Mouse (Mus musculus) mouse trophoblast stem cell (cell line): ENCODE results near the gene Arf1.
"Not testable (repeated sequence)": the region's sequence is repeated elsewhere in the genome, so short reads cannot be mapped to it uniquely, and the experiment has no call there.

Experiments
- in situ Hi-C, 2 experiments: fragments of 300-500 bp; cut with MseI, MboI; formaldehyde crosslinking; loops; 2 replicates in 1 of 2; 3 replicates in 1 of 2; pipeline ENCODE4 v1.15.1; 2025

Arf1 gene

DNA sequence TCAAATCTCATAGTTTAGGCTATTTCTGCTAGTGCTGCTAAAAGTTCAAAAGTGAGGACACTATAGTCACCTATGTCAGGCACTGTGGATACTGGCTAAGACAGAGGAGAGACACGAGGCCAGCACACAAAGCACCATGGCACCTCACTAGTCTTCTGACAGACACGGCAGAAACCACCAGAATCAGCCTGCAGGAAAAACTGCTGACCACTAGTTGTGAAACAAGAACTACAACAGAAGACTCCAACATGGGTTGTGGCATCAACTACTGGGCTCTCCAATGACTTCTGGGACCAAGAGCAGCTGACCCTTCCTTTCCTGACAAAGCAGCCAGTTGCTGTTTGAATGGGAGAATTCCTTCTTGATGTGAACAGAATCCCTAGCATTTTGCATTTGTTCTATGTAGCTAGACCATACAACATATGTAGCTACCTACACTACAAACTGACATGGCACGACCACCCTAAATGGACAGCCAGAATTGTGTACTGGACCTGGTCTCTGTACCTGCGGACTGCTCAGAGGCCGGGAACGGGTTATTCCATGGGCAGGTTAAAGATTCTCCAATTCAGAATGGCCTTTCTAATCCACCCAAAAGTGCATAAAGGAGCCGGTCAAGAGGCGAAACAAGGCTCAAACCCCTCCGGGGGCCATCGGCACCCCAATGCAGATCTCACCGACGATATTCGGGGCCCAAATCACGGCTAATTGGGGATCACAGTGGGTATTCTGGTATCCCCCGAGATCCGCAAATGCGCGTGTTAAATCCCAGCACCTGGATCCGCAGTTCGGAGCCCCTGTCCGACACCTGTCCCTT, 1.1 kb downstream of the Arf1 start:
- in situ Hi-C loops = no loop called here

DNA sequence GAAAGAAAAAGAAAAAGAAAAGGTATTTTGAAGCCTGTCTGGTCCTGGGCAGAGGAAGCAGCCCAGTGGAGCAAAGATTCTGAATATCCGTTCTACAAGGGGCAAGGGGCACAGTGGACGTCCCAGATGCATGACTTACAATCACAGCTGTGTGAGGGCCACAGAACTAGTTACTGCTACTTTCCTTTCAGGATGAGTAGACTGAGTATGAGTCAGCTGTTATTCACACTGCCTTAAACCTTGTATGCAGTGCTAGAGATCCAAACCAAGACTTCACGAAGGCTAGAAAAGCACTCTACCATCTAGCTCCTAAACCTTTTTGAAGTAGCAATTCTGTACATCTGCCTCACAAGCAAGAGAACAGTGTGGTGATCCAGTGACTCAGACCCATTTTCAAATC, 1.8 kb downstream of the Arf1 start:
- in situ Hi-C loops = no loop called here

DNA sequence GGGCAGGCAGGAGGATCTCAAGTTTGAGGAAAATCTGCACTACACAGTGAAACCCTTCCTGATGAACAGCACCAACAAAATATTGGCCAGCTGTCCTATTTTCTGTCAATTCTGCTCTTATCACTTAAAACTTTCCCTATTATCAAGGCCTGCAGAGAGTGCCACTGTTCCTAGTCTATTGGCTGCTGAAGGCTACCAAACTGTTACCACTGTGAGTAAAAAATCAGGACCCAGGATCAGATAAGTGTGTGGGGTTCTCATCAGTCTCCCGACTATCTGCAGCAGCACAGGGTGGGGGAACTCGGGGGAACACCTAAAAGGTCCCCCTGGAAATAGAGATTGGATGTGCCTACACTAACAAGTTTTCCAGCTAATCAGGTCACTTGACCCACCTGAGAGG, 2.9 kb downstream of the Arf1 start:
- in situ Hi-C loops = no loop called here

DNA sequence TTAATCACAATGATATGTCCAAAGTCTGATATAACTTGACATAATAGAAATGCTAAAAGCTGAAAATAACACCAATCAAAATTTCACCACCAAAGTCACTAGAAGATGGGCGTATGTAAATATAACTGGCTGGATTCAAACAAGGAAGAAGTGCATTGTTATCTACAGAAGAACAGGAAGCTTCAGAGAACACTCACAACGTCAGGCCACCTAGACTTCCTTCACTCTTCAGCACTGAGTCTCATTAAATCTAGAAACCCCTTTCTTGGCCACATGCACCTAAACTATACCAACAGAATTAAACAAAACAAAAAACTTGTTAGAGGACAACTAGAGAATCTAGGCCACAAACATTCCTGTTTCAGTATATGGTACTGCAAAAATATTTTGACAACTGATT, 3.6 kb downstream of the Arf1 start:
- in situ Hi-C loops = no loop called here

DNA sequence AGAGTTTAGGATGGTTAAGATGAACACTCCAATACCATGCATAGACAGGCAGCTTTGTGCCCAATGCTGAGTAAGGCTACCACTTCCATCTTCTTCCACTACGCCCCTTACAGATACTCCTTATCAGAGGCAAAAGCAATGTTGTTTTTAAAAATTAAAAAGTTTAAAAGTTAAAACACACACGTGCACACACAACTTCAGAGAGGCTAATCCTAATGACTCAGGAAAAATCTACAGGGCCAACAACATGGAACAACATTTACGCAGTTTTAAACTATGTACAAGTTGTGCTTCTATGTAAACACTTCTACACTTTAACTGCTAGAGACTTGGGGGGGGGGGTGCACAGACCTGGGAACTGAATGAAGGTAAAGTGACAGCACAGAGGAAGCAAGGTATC, 4.0 kb downstream of the Arf1 start:
- in situ Hi-C loops = no loop called here

DNA sequence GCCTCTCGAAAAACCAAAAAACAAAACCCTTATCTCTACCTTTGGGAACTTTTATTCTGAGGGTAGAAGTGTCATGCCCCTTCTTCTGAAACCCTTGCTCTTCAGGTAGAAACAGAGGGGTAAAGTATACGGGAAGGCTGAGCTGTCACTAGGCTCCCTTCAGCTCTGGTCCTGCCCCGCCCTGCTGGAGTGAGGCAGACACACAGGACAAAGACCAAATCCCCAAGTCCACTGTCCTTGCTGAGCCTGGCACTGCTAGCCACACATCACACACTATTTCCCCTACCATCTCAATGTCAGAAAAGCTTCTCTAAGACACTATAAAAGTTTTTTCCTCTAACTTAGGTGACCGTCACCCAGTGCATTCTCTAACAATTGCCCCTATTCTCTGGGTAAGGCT, 5.8 kb downstream of the Arf1 start:
- in situ Hi-C loops = no loop called here

DNA sequence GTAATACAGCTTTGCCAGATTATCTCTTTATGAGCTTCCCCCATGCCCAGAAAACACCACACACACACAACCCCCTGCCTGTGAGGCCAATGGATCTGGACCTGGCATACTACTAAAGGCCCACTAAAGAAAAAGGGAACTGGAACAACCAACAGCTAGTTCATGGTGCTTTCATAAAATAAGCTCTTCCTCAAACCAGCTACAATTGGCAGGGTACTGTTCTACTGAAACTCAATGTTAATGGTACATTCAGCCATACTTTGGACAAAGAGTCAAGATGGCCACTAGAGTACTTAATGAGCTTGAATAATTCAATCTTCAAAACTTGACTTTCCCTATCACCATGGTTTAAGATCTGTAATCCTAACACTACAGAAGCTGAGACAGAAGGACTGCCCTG, 6.5 kb downstream of the Arf1 start:
- in situ Hi-C loops = no loop called here

DNA sequence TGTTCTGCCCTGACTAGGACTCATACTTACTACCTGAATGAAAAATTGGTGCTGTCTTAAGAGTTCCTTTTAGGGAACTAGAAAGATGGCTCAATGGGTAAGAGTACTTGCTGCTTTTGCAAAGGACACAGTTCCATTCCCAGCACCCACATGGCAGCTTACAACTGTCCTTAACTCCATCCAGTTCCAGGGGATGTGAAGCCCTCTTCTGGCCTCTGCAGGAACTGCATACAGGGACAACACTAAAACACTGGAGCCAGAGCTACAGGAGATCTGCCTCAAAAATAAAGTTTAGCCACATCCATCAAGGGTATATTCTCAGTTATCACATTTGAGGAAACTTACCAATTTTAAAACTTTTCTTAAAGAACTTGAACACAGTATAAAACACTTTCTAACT, 9.0 kb downstream of the Arf1 start:
- in situ Hi-C loops = no loop called here

DNA sequence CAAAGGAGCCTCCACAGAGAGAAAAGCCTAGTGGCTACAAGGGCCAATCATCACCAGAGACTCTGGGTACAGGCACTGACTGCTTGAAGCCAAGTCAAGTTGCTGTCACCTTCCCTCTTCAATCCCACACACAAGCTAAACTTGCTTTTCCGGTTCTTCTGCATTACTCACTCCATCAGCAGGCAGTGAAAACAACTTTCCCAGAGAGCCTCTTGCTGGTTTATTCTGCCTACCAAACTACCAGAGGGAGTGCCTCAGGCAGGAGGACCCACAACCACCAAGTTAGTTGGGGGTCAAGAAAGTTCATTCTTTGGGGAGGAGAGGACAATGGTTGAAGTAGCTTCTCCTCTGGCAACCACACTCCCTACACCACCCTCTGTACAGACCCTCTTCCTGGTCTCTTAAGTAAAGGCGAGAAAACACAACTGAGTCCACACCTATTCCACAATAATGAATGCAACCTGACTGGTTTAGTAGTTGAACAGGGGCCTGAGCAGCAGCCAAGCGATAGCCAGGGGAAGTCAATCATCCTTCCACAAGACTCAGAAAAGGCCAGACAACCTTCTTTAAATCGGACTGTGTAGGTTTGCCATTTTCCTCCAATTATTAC, 9.6 kb downstream of the Arf1 start:
- in situ Hi-C loops = no loop called here

DNA sequence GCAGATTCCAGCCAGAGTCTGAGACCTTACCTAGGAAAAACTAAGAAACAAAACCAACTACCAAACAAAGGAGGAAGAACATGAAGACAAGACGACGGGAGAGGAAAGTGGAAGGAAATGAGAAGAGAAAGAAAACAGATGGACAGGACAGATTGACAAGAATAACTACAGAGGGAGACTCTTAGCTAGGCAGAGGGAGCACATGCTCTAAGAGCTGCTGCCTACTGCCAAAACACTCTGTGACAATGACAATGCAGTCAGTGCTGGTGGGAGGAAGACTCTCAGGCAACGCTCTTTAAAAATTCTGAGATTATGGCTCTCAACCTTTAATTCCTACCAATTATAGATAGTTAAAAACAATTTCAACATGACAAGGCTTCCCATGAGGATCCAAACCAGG, 11.1 kb downstream of the Arf1 start:
- in situ Hi-C loops = no loop called here

DNA sequence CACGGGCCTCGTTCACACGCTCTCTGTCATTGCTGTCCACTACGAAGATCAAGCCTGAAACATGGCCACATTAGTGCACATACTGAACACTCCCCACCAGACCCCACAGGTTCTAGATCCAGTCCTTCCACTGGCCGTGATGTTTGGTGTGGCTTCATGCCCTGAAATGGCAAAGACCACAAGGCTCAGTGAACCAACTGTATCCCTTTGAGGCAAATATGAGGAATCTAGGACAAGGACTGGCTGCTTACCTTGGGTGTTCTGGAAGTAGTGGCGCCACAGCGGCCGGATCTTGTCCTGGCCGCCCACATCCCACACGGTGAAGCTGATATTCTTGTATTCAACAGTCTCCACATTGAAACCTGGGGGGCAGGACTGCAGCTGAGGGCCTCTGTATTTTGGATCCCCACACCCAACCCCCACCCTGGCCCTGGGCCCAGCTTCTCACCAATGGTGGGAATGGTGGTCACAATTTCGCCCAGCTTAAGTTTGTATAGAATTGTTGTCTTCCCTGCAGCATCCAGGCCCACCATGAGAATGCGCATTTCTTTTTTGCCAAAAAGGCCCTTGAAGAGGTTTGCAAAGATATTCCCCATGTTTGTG, 15.1 kb downstream of the Arf1 start:
- in situ Hi-C loops = no loop called here

DNA sequence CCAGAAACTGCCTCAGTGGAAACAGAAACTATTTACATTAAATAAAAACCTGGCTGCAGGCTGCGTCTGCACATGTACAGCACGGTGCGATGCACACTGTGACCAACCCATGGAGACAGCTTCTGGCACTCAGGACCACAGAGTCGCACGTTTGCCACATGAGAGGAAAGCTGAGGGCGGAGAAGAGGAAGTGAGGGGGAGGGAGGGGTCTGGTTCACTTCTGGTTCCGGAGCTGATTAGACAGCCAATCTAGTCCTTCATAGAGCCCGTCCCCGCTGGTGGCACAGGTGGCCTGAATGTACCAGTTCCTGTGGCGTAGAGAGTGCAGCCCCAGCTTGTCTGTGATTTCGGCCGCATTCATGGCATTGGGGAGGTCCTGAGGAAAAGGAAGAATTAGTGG, 15.8 kb downstream of the Arf1 start:
- in situ Hi-C loops = not testable (repeated sequence)

DNA sequence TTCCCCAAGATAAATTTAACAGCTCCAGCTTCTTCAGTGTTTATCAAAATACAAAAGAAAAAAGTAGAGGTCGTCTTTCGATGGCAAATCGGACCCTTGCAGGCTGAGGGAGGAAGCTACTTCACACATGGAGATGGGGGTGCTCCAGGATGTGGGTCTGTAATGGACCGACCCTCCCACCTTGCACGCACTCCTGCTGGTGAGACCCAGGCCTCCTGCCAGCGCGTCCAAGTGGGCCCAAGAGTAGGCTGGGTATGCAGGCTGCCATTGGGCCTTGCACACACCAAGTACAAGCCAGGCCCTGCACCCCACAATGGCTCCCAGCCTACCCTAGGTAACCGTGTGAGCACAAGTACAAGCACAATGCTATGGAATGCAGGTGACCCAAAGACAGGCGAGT, 16.5 kb downstream of the Arf1 start:
- in situ Hi-C loops = not testable (repeated sequence)

DNA sequence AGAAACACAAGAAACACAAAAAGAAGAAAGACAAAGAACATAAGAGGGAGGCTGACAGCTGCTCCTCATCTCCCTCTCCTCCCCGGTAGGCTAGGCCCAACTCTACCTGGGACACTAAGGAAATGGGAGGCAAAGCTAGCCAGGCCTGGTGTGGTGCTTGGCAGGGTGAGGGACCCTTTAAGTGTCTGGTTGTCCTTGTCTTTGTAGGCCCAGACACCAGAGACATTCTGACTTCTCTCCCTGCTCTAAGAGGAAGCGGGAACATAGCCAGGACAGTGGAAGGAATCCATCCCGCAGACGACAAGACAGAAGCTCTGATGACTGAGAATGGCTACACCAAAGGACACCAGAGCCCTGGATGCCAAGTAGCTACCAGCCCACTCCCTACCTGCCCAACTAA, 18.1 kb downstream of the Arf1 start:
- in situ Hi-C loops = no loop called here

DNA sequence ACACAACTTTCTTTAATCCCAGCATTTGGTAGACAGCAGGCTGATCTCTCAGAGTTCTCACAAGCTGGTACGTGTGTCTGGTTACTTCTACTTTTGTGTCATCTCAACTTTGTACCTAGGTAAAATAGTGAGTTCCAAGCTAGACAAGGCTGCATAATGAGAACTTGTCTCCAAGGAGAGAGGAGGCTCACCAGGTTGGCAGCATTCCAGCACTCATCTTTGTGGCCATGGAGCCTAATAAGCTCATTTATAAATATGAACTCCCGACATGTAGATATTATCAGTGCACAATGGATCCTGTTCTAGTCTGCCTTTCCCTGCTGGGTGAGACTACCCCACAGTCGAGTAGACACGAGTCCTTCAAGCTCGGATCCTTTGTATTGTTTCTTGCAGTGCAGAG, 18.5 kb downstream of the Arf1 start:
- in situ Hi-C loops = no loop called here

DNA sequence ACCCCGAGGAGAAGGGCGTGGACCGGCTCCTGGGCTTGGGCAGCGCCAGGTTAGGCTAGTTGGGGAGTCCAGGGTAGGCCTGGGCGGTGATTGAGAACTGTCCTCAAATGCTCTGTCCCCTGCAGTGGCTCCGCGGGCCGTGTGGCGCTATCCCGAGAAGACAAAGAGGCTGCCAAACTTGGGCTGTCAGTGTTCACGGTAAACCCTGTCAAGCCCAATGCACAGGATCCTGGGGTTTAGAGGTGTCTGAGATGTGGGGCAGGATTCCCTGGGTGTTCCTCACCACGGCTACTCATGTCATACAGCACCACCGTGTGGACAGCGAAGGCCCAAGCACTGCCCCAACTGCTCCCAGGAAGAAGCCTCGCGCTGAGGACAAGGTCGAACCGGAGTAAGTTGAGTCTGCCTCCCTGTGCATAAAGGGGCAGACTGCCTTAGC, 19.0 kb downstream of the Arf1 start:
- in situ Hi-C loops = no loop called here

DNA sequence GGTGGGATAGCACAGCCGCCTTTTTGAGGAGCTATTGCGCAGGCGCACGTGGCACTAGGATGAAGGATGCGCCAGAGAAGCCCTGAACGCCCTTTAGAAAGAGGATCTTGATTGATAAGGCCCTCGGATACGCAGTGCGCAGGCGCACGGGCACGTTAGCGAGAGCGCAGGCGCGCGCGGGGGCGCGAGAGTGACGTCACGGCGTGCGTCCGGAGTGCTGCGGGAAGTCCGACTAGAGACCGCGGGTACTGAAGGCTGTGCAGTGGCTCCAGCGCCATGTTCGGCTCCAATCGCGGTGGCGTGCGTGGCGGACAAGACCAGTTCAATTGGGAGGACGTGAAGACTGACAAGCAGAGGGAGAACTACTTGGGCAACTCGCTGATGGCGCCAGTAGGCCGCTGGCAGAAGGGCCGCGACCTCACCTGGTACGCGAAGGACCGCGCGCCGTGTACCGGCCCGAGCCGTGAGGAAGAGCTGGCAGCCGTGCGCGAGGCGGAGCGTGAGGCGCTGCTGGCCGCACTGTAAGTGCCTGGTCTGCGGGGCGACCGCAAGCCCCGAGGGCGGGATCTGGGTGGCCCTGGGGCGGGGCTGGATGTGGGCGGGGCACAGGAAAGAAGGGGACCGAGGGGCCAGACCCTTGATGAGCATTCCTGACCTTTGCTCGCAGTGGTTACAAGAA, 19.8 kb downstream of the Arf1 start, which contains the start of gene 2310033P09Rik:
Gene 2310033P09Rik, plus strand, starts transcription at position 169 of the 679 bp plus-strand sequence.
- in situ Hi-C loops = no loop called here

DNA sequence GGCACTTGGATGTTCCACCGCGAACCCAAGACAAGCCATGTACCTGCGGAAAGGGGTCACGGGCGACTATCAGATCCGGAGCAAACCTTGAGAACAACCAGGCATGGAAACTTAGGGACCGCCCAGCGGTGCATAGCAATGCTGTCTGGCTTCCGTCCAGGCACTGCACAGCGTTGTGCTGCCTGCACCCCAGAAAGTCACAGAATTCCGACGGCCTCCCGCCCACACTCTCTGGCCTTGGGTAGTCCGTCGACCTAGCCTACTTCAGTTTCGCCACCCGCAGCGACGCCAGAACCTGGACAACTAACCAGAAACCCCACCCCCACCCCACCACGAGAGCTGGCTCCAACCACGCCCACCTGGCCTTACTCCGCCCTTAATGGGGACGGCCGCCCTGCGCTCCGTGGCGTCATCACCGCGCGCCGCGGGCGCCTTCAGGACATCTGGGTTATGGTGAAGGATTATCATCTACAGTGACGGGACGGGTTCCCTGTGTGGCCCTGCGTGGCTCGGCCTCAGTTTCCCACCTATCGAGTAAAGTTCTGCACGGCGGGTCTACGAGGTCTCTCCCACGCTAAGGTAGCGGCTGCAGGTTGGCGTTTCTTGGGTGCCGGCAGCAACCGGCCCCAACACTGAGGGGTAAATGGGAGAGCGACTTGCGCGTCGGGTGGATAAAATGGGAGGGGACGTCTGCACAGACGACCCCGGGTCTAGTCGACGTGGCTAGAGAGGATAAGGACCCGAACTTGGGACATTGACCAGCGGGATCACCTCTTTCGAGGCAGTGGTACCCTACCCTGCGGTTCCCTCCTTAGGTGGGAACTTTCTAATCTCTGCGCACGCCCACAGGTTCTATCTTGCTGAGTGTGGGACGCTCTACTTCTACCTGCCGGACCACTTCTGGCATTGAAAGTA, 25.7 kb downstream of the Arf1 start, which contains the start of gene Mrpl55:
Gene Mrpl55, plus strand, starts transcription at position 406 of the 915 bp plus-strand sequence.
- in situ Hi-C loops = no loop called here

DNA sequence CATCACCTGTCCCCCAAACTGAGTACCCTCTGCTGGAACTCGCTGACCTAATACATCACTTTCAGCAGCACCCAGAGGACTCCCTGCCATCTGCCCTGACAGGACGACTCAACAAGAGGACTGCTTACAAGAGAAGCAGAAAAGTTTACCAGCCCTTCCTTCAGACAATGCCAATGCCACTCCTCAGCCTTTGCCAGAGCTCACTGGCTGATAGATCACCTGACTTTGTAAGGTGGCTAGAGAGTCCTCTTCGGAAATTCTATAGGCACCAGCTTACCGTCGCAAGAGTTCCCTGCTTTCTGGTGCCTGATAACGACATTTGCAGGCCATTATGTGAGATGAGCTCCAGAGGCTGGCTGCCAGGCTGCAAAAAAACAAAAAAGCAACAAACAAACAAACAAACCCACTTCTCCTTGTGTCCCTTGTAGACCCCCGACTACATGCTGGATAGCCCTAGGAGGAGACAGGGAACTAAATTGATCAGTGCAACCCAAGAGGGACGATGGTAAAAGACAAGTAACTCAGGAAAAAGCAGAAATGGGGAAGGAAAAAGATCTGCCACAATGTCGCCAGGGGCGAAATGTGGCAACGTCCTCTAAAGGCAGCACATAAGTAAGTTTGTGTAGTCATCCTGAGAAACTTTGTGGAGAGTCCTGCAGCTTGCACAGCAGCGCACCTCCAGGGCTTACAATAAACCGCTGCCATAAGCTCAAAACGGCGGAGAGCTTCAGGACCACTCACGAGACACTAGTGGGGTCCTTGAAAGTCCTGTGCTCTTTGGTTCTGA, 26.7 kb downstream of the Arf1 start:
- in situ Hi-C loops = no loop called here

DNA sequence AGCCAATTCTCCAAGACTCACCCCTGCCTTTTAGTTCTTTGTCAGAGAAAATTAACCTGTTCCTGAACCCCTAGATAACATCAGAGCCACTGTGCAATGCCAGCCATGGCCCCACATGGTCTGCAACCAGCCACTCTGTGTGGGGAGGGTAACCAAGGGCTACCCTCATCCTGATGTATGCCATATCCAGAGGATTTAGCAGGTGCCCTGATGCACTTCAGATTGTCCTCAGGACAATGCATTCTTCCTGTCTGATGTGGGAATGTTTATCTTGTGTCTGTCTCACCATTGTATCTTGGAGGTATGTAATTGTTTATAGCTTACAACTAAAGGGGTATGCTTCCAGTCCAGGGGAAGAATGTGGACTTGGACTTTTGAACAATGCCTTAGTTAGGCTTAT, 31.8 kb downstream of the Arf1 start:
- in situ Hi-C loops = no loop called here

DNA sequence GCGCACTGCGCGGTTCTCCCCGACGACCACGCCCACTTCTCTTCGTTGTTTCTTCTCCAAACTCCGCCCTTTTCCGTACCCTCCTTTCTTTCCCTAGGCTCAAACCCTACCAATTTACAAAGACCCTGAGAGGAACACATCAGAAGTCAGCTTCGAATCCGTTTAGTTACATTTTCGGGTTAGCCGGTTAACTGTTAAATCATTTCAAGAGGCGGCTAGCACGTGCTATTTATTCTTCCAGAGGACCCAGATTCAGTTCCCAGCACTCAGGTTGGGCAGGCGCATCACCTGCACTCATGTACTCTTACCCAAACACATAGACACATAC, 36.0 kb downstream of the Arf1 start, which contains the start of gene Guk1:
Gene Guk1, minus strand, starts transcription at position 154 of the 328 bp plus-strand sequence.
- in situ Hi-C loops = no loop called here
